Mouse (Mus musculus) kidney, adult 2 months (tissue): Measurements from ENCODE around the gene Pogz.

Experiments used
- CTCF ChIP-seq: fragments of 200-500 bp; conservative IDR thresholded peaks from 2 replicates; pipeline ENCODE4 v1.5.1; 2011; ENCODE audit warnings: low read depth, mild to moderate bottlenecking, control low read depth, low read length, moderate library complexity, mixed read lengths; ENCODE audit not compliant: insufficient read depth, insufficient read length
- POLR2A ChIP-seq: fragments of 200-500 bp; IDR thresholded peaks from one replicate; pipeline ENCODE4 v1.6.1; 2011; ENCODE audit warnings: low read depth, low read length, control low read depth

DNA sequence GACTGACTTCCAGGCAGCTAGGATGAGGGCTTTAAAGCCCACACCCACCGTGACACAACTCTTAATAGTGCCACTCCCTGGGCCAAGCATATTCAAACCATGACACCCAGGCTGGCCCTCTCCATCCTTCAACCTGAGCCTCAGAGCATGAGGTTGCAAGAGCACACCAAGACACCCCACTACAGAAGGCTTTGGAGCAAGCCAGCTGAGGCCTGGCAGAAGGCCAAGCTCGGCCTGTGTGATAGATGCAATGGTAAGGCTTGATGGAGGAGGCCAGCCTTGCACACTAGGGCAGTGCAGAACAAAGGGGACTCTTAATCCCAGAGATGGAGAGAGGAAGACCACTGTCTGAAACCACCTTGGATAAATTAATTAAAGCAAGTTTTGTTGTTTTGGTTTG lies 47.9 kb upstream of the Pogz start:
- TF ChIP-seq CTCF (no peak), POLR2A (no peak)
